Mouse (Mus musculus) thymus, adult 2 months (tissue): Measurements from ENCODE around the gene Runx2.

Experiments used
- CTCF ChIP-seq: fragments of 200-500 bp; IDR thresholded peaks from 2 replicates; pipeline ENCODE4 v1.5.1; 2012; ENCODE audit warnings: mild to moderate bottlenecking, control low read depth, low read length, moderate library complexity, borderline replicate concordance; ENCODE audit not compliant: control insufficient read depth, poor library complexity, insufficient read depth; ENCODE audit errors: extremely low read depth
- POLR2A ChIP-seq: fragments of 200-500 bp; IDR thresholded peaks from 2 replicates; pipeline ENCODE4 v1.6.1; 2012; ENCODE audit warnings: mild to moderate bottlenecking, low read length, control low read depth, moderate library complexity; ENCODE audit not compliant: control insufficient read depth, poor library complexity, insufficient read depth; ENCODE audit errors: extremely low read depth

GRCm38 (mm10) chr17:44609356-44609755 is 205.2 kb downstream of the Runx2 start:
- TF ChIP-seq POLR2A (no peak), CTCF (no peak)
